Mouse (Mus musculus): ENCODE measurements around the gene Atpaf2. TPM values are rescaled to one million over a fixed set of nuclear protein-coding genes. Genes with fewer than 3 reads are reported as not detected.

The Atpaf2 gene
- polyA plus RNA-seq, 1 experiment from 2014 or later: 51.8 TPM

DNA sequence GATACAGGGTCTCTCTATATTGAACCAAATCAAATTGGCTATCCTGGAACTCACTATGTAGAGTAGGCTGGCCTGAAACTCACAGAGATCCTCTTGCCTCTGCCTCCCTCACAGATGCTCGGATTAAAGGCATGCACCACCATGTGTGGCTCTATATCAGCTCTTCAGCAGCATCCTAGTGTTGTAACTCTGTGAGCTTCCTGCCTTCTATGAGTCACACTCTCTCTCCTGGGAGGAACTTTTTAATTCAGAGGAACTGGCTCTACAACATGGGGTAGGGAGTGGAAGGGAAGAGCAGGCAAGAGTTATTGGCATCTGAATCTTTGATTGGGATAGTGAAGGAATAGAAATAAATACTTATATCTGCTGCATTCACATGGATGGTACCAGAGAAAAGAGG, 61.1 kb downstream of the Atpaf2 start:
- Histone ChIP-seq H3K9me3 (replicated peaks) (no peaks in the 10 kb centered on the region), H3K4me3 (no peak overlapping the region), H3K27ac (replicated peaks) (no peak overlapping the region), H3K4me1 (peaks cover 14% of the 10 kb centered on the region), H3K27me3 (ENCODE audit: low read depth, poor library complexity, severe bottlenecking) (no peaks in the 10 kb centered on the region), H3K36me3 (no peaks in the 10 kb centered on the region)
- 61% methylated on average over 1 of the region's 1 CpGs for WGBS
- no peak for DNase-seq (ENCODE audit: low spot score)

DNA sequence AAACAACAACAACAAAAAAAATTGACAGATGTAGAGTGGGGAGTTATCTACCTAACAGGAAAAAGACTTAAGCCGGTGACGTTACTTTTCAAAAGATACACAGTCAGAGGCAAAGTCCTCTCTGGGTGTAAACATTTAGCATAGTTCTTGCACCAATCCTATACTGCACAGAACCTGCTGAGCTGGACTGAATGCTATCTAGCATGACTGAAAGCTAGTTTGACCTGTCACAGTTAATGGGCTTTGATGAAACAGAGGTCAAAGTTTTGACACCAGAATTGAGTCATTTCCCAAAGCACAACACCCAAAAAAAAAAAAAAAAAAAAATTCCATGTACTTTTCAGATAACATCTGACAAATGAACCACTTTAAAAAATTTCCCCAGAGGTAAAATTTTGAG, 62.3 kb downstream of the Atpaf2 start:
- DNase-seq (ENCODE audit: low spot score): no peak
- H3K36me3 ChIP-seq: no peaks in the 10 kb centered on the region
- H3K4me1 ChIP-seq: peaks cover 23% of the 10 kb centered on the region
- no peaks in the 10 kb centered on the region for H3K27me3 ChIP-seq (ENCODE audit: low read depth, poor library complexity, severe bottlenecking)
- no peak overlapping the region for H3K27ac ChIP-seq (replicated peaks)
- 90% methylated on average over 2 of the region's 2 CpGs for WGBS
- no peaks in the 10 kb centered on the region for H3K9me3 ChIP-seq (replicated peaks)
- H3K4me3 ChIP-seq: no peak overlapping the region

DNA sequence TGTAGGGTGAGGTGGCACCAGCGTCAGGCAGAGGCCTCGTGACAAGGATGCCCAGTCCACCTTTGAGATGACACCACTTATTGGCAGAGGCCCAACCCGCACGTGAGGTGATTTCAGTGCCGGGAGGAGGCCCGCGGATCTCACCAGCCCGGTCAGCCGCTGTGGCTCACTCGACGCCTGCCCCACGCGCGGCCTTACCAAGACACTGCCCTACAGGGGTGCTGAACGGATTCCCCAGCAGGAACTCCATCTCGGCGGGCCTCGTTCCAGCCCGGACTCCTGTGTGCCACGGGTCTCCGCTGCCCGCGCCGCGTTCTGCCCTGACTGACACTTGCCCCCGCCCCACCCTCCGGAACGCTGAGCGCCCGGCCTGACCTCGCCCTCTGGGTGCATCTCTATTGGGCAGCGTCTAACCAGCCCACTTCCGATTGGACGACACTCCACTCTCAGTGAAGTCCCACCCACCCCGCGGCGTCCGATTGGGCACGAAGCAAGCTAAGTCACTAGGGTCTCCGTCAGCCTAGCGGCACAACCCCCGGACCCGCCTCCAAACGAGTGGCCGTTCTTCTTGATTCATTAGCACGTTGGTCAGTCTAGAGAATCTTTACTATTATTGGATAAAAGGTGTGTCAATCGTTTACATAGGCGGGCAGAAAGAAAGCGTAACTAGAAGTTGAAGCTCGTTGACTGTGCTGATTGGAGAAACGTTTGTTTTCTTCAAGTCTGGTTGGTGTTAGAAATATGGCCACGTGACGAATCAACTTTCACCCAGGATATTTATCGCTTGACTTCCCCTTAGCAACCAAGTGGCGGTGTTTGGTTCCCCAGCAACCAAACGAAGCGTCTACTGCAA, 65.5 kb downstream of the Atpaf2 start, which contains the start of the genes Tom1l2 and Drc3:
TSS of gene Tom1l2 (minus strand) at position 347 of the 853 bp plus-strand sequence.
TSS of gene Drc3 (plus strand) at position 771 of the 853 bp plus-strand sequence.
- WGBS: under 1% methylated on average over 57 of the region's 57 CpGs
- H3K4me3 ChIP-seq: peak within 1 kb of the TSS; percentile 72
- H3K27ac ChIP-seq (replicated peaks): peak within 1 kb of the TSS; percentile 79
- no peaks in the 10 kb centered on the region for H3K9me3 ChIP-seq (replicated peaks)
- H3K27me3 ChIP-seq (ENCODE audit: low read depth, poor library complexity, severe bottlenecking): no peaks in the 10 kb centered on the region
- DNase-seq (ENCODE audit: low spot score): peak; percentile 100
- no peaks in the 10 kb centered on the region for H3K36me3 ChIP-seq
- H3K4me1 ChIP-seq: peaks cover 23% of the 10 kb centered on the region

DNA sequence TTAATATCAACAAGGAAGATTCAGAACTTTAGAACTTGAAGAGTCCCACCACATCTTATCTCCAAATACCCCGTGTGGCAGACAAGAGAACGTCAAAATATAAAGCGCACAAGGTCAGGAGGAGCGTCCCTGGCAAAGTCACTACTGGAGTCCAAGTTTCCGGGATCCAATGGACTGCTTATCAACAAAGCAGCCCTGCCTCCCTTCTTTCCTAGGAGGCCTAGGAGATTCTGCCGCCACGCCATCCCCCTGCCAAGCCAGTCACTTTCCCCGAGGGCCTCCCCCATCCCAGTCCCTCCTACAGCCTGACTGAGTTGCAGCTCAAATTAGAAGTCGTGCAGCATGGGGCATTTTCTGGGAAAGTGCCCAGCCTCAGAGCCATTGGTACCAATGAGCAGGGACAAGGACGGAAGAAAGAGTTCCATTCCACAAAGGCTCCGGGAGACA, 66.3 kb downstream of the Atpaf2 start:
- WGBS: 29% methylated on average over 11 of the region's 11 CpGs
- no peaks in the 10 kb centered on the region for H3K27me3 ChIP-seq (ENCODE audit: low read depth, poor library complexity, severe bottlenecking)
- H3K36me3 ChIP-seq: no peaks in the 10 kb centered on the region
- DNase-seq (ENCODE audit: low spot score): no peak
- H3K9me3 ChIP-seq (replicated peaks): no peaks in the 10 kb centered on the region
- H3K4me3 ChIP-seq: peak overlapping the region; percentile 72
- peaks cover 23% of the 10 kb centered on the region for H3K4me1 ChIP-seq
- H3K27ac ChIP-seq (replicated peaks): peak overlapping the region; percentile 79

DNA sequence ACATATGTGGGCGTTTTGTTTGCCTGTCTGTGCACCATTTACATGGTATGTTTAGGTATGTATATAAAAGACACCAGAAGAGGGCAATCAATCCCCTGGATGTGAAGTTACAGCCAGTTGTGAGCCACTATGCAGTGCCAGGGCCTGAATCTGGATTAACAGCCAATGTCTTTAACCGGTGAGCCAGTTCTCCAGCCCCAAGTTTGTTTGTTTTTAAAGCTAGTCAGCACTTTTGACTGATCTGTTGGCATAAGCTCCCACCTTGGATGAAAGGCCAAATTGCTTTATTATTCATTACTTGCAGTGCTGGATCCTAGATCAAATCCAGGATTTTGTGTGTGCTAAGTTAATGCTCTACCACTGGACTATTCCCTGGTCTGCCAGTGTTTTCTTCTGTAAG, 66.9 kb downstream of the Atpaf2 start:
- Histone ChIP-seq H3K27me3 (ENCODE audit: low read depth, poor library complexity, severe bottlenecking) (no peaks in the 10 kb centered on the region), H3K27ac (replicated peaks) (no peak overlapping the region), H3K4me1 (peaks cover 23% of the 10 kb centered on the region), H3K36me3 (no peaks in the 10 kb centered on the region), H3K9me3 (replicated peaks) (no peaks in the 10 kb centered on the region), H3K4me3 (peak overlapping the region; percentile 72; the same call in 1 of the 2 replicates)
- WGBS: 69% methylated on average over 2 of the region's 2 CpGs
- no peak for DNase-seq (ENCODE audit: low spot score)

Other genes with a start within 250 kb of the Atpaf2 start
- 47.0 and 51.0 TPM in 2 replicates for gene Srebf1, start 195.9 kb downstream of the Atpaf2 start, polyA plus RNA-seq (2016; fragmentation: Nextera tagmentation; extraction: Ambion mirVana)
- gene Tom1l2, start 65.6 kb downstream of the Atpaf2 start, polyA plus RNA-seq (2016; fragmentation: Nextera tagmentation; extraction: Ambion mirVana): 17.6 and 26.2 TPM in 2 replicates
- gene Drc3, start 65.1 kb downstream of the Atpaf2 start, polyA plus RNA-seq (2016; fragmentation: Nextera tagmentation; extraction: Ambion mirVana): 1.7 and 1.8 TPM in 2 replicates
- 31.7 and 32.5 TPM in 2 replicates for gene Gid4, start 1.3 kb downstream of the Atpaf2 start, polyA plus RNA-seq (2016; fragmentation: Nextera tagmentation; extraction: Ambion mirVana)
- 129 and 131 TPM in 2 replicates for gene Drg2, start 36.1 kb upstream of the Atpaf2 start, polyA plus RNA-seq (2016; fragmentation: Nextera tagmentation; extraction: Ambion mirVana)
- 0.04 and 0.05 TPM in 2 replicates for gene Myo15, start 50.9 kb upstream of the Atpaf2 start, polyA plus RNA-seq (2016; fragmentation: Nextera tagmentation; extraction: Ambion mirVana)
- gene Alkbh5, start 117.9 kb upstream of the Atpaf2 start, polyA plus RNA-seq (2016; fragmentation: Nextera tagmentation; extraction: Ambion mirVana): 34.4 TPM in 2 replicates

Measured in midbrain, embryonic 10.5 days (tissue).